Mouse (Mus musculus): ENCODE results near the gene Dbndd2. TPM values are rescaled to one million over a fixed set of nuclear protein-coding genes. Genes with fewer than 3 reads are reported as not detected.

Dbndd2 gene
- polyA plus RNA-seq, 1 experiment, result 29.5 TPM

GRCm38 (mm10) chr2:164453887-164454500 lies 31.9 kb upstream of the Dbndd2 start:
- DNase-seq (ENCODE audit: low read depth), result no peak

- DNase-seq (ENCODE audit: low read depth), result peak; percentile 88
Measured at GRCm38 (mm10) chr2:164454846-164455245, 31.1 kb upstream of the Dbndd2 start.

- DNase-seq (ENCODE audit: low read depth), result peak; percentile 87
Measured at GRCm38 (mm10) chr2:164455421-164456190, 30.3 kb upstream of the Dbndd2 start.

GRCm38 (mm10) chr2:164456413-164456812 lies 29.5 kb upstream of the Dbndd2 start:
- no peak for DNase-seq (ENCODE audit: low read depth)

- DNase-seq (ENCODE audit: low read depth), result no peak
Measured at GRCm38 (mm10) chr2:164456864-164457300, 29.0 kb upstream of the Dbndd2 start, which contains the start of gene Sys1. Gene Sys1, plus strand, starts transcription at chr2:164456964.

GRCm38 (mm10) chr2:164457942-164458341 lies 28.0 kb upstream of the Dbndd2 start:
- no peak for DNase-seq (ENCODE audit: low read depth)

GRCm38 (mm10) chr2:164458535-164458934 lies 27.4 kb upstream of the Dbndd2 start:
- DNase-seq (ENCODE audit: low read depth), result no peak

GRCm38 (mm10) chr2:164460745-164461551 lies 25.0 kb upstream of the Dbndd2 start, which contains the start of gene Gm20458:
Gene Gm20458, plus strand, starts transcription at chr2:164460967.
- DNase-seq (ENCODE audit: low read depth), result no peak

- DNase-seq (ENCODE audit: low read depth), result no peak
Measured at GRCm38 (mm10) chr2:164465161-164465560, 20.7 kb upstream of the Dbndd2 start.

- no peak for DNase-seq (ENCODE audit: low read depth)
Measured at GRCm38 (mm10) chr2:164466787-164467186, 19.1 kb upstream of the Dbndd2 start.

- DNase-seq (ENCODE audit: low read depth), result no peak
Measured at GRCm38 (mm10) chr2:164470254-164470653, 15.7 kb upstream of the Dbndd2 start.

GRCm38 (mm10) chr2:164473624-164474023 lies 12.3 kb upstream of the Dbndd2 start, which contains the start of gene Trp53tg5:
Gene Trp53tg5, minus strand, starts transcription at chr2:164473724.
- no peak for DNase-seq (ENCODE audit: low read depth)

- no peak for DNase-seq (ENCODE audit: low read depth)
Measured at GRCm38 (mm10) chr2:164486258-164487114, 580 bp downstream of the Dbndd2 start.

- no peak for DNase-seq (ENCODE audit: low read depth)
Measured at GRCm38 (mm10) chr2:164487115-164487527, 1.2 kb downstream of the Dbndd2 start.

- DNase-seq (ENCODE audit: low read depth), result no peak
Measured at GRCm38 (mm10) chr2:164487812-164488211, 1.9 kb downstream of the Dbndd2 start.

- DNase-seq (ENCODE audit: low read depth), result no peak
Measured at GRCm38 (mm10) chr2:164494126-164494525, 8.2 kb downstream of the Dbndd2 start.

- no peak for DNase-seq (ENCODE audit: low read depth)
Measured at GRCm38 (mm10) chr2:164496331-164496730, 10.4 kb downstream of the Dbndd2 start.

GRCm38 (mm10) chr2:164496847-164497690 lies 11.2 kb downstream of the Dbndd2 start, which contains the start of gene Pigt:
Gene Pigt, plus strand, starts transcription at chr2:164497520.
- no peak for DNase-seq (ENCODE audit: low read depth)

GRCm38 (mm10) chr2:164497691-164498268 lies 11.9 kb downstream of the Dbndd2 start:
- DNase-seq (ENCODE audit: low read depth), result no peak

- no peak for DNase-seq (ENCODE audit: low read depth)
Measured at GRCm38 (mm10) chr2:164499317-164499716, 13.4 kb downstream of the Dbndd2 start.

Data from gonadal fat pad, adult 2 months (tissue).